Mouse (Mus musculus): ENCODE measurements around the gene Nubp1.

GRCm38 (mm10) chr16:10443723-10444122 lies 32.0 kb downstream of the Nubp1 start:
- TF ChIP-seq CTCF (IDR thresholded peaks at IDR 0.05; ENCODE audit: low read depth): no peak
- no peak for TF ChIP-seq EP300 (IDR thresholded peaks at IDR 0.05; ENCODE audit: low read depth)

Data from liver, embryonic 14.5 days (tissue).